Mouse (Mus musculus) lung, adult 2 months (tissue): Measurements from ENCODE around the gene Dmap1.

Experiments
- CTCF ChIP-seq: fragments of 200-500 bp; IDR thresholded peaks from 2 replicates; pipeline ENCODE4 v1.5.1; 2011; ENCODE audit warnings: mild to moderate bottlenecking, low read length, control low read depth; ENCODE audit not compliant: insufficient read depth
- POLR2A ChIP-seq: fragments of 200-500 bp; IDR thresholded peaks from 2 replicates; pipeline ENCODE4 v1.6.1; 2011; ENCODE audit warnings: low read depth, mild to moderate bottlenecking, control low read depth, low read length, borderline replicate concordance; ENCODE audit errors: extremely low read depth

DNA sequence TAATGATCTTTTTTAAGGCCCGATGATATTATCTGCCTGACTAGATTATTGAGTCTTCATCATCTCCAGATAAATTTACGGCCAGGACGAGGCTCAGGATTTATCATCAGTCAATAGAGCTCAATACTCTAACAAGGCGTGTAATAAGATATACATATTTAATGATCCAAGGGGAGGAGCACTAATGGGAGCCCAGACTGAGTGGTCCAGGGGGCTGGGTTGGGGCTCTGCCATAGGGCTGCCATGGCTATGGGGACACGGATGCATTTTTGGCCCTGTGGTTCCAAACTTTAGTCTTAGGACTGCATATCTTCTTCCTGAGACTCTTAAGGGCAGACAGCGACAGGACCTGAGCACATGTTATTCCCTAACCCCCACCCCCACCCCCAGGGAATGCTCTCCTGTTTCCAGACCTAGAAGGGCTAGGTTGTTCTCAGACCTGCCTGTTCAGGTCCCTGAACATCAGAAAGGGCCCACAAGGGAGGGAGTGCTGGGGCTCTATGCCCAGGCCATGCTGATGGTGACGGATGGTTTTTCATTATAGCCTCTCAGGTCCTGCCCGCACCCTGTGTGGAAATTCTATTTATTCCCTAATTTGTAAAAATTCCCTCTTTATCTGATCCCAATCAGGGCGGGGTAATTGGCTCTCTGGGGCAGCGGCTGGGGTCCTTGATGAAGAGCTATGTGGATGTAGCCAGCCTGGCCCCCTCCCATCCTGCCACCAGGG, 17.5 kb downstream of the Dmap1 start:
- no peak for TF ChIP-seq CTCF
- TF ChIP-seq POLR2A: no peak
